ENCODE assay signal across 15 mouse cellular contexts in genomic region chr2:158602663-158603062, GRCm38 (mm10). TPM values are rescaled to one million over a fixed set of nuclear protein-coding genes. Genes with fewer than 3 reads are reported as not detected.
DNase-seq lines count a peak whose midpoint lies in the region; ATAC-seq lines count a peak whose summit lies in the region.
"Had no signal": no experiment of that assay in that cellular context is flagged by ENCODE, and none has a peak within 500 bp of the region (broad histone marks: within the 10 kb centered on the region; RNA-seq: fewer than 3 reads in every experiment).

No protein-coding gene starts in this region.

- H3K9me3 ChIP-seq in kidney, embryonic 15.5 days (replicated peaks), result no peaks in the 10 kb centered on the region
- H3K9me3 ChIP-seq in forebrain, embryonic 12.5 days, result no peaks in the 10 kb centered on the region
- H3K9me3 ChIP-seq in hindbrain, embryonic 12.5 days (replicated peaks), result no peaks in the 10 kb centered on the region
- no peaks in the 10 kb centered on the region for H3K9me3 ChIP-seq in midbrain, embryonic 15.5 days
- H3K9me3 ChIP-seq: embryonic facial prominence, embryonic 13.5 days had no signal

- WGBS in kidney, embryonic 15.5 days, result 5% methylated on average over 15 of the region's 15 CpGs
- WGBS in forebrain, embryonic 12.5 days, result 32% methylated on average over 15 of the region's 15 CpGs
- WGBS in hindbrain, embryonic 12.5 days, result 23% methylated on average over 15 of the region's 15 CpGs
- WGBS in midbrain, embryonic 15.5 days, result 20% methylated on average over 15 of the region's 15 CpGs

- H3K27me3 ChIP-seq in kidney, embryonic 15.5 days, result peaks cover 91% of the 10 kb centered on the region
- H3K27me3 ChIP-seq in forebrain, embryonic 12.5 days, result peaks cover 72% of the 10 kb centered on the region
- peaks cover 40% of the 10 kb centered on the region for H3K27me3 ChIP-seq in hindbrain, embryonic 12.5 days
- 0 out of 2 replicates have a peak, but pooled peaks cover 7% of the 10 kb centered on the region for H3K27me3 ChIP-seq in midbrain, embryonic 15.5 days (replicated peaks)

- no peaks in the 10 kb centered on the region for H3K36me3 ChIP-seq in kidney, embryonic 15.5 days
- no peaks in the 10 kb centered on the region for H3K36me3 ChIP-seq in forebrain, embryonic 12.5 days (replicated peaks)
- no peaks in the 10 kb centered on the region for H3K36me3 ChIP-seq in hindbrain, embryonic 12.5 days
- H3K36me3 ChIP-seq in midbrain, embryonic 15.5 days (replicated peaks), result no peaks in the 10 kb centered on the region
- H3K36me3 ChIP-seq: embryonic facial prominence, embryonic 13.5 days had no signal

- H3K9ac ChIP-seq in kidney, embryonic 15.5 days, result no peak overlapping the region
- no peak overlapping the region for H3K9ac ChIP-seq in forebrain, embryonic 12.5 days
- H3K9ac ChIP-seq in hindbrain, embryonic 12.5 days, result no peak overlapping the region
- H3K9ac ChIP-seq in midbrain, embryonic 15.5 days, result no peak overlapping the region
- H3K9ac ChIP-seq: embryonic facial prominence, embryonic 13.5 days had no signal

- H3K4me2 ChIP-seq in kidney, embryonic 15.5 days, result peak overlapping the region; percentile 27
- peak overlapping the region; percentile 30 for H3K4me2 ChIP-seq in forebrain, embryonic 12.5 days
- peak overlapping the region; percentile 27; the same call in 1 of the 2 replicates for H3K4me2 ChIP-seq in hindbrain, embryonic 12.5 days (replicated peaks)
- H3K4me2 ChIP-seq in midbrain, embryonic 15.5 days, result peak overlapping the region; percentile 31
- H3K4me2 ChIP-seq: embryonic facial prominence, embryonic 13.5 days had no signal

- no peak overlapping the region for H3K27ac ChIP-seq in kidney, embryonic 15.5 days
- peak overlapping the region; percentile 81; the same call in 1 of the 2 replicates for H3K27ac ChIP-seq in forebrain, embryonic 12.5 days
- H3K27ac ChIP-seq in hindbrain, embryonic 12.5 days, result peak overlapping the region; percentile 79
- peak overlapping the region; percentile 89 for H3K27ac ChIP-seq in midbrain, embryonic 15.5 days
- H3K27ac ChIP-seq: embryonic facial prominence, embryonic 13.5 days; layer of hippocampus, adult 2 months had no signal

- ATAC-seq in kidney, embryonic 15.5 days (replicated peaks; ENCODE audit: low FRiP score), result no peak
- ATAC-seq in forebrain, embryonic 12.5 days (ENCODE audit: low FRiP score), result peak; percentile 75
- peak; percentile 78 for ATAC-seq in hindbrain, embryonic 12.5 days (ENCODE audit: low FRiP score)
- ATAC-seq in midbrain, embryonic 15.5 days (replicated peaks), result no peak
- ATAC-seq: intestine, embryonic 16.5 days had no signal

- no peak for DNase-seq in kidney, adult 18-20 months
- no peak for DNase-seq in B cell, adult 2 months
- no peak for DNase-seq in cerebellum, postnatal 4 days (ENCODE audit: low spot score in 2 of 2)
- DNase-seq in cerebellum, adult 9-11 months, result no peak
- DNase-seq: cerebellum, adult 11 months; heart, postnatal 10 days; lung, adult 18-20 months had no signal

- no peak overlapping the region for H3K4me3 ChIP-seq in kidney, embryonic 15.5 days (replicated peaks)
- H3K4me3 ChIP-seq in forebrain, embryonic 12.5 days (replicated peaks), result no peak overlapping the region
- H3K4me3 ChIP-seq in hindbrain, embryonic 12.5 days, result no peak overlapping the region
- no peak overlapping the region for H3K4me3 ChIP-seq in midbrain, embryonic 15.5 days
- H3K4me3 ChIP-seq: embryonic facial prominence, embryonic 13.5 days; layer of hippocampus, adult 2 months had no signal

- H3K4me1 ChIP-seq in kidney, embryonic 15.5 days, result peaks cover 27% of the 10 kb centered on the region
- H3K4me1 ChIP-seq in forebrain, embryonic 12.5 days, result peaks cover 45% of the 10 kb centered on the region
- peaks cover 27% of the 10 kb centered on the region for H3K4me1 ChIP-seq in hindbrain, embryonic 12.5 days
- peaks cover 45% of the 10 kb centered on the region for H3K4me1 ChIP-seq in midbrain, embryonic 15.5 days
- H3K4me1 ChIP-seq: embryonic facial prominence, embryonic 13.5 days had no signal

RNA-seq across cellular contexts. Expression of gene Slc32a1, which starts 7.9 kb away (rescaled TPM):
- 0.12 and 0.14 TPM in 2 replicates for polyA plus RNA-seq in kidney, embryonic 15.5 days (2015; fragmentation: Nextera tagmentation; extraction: Ambion mirVana)
- 3.8 and 4.3 TPM in 2 replicates for polyA plus RNA-seq in forebrain, embryonic 12.5 days (2016; fragmentation: Nextera tagmentation; extraction: Ambion mirVana)
- polyA plus RNA-seq in hindbrain, embryonic 12.5 days (2016; fragmentation: Nextera tagmentation; extraction: Ambion mirVana), result 3.5 and 4.3 TPM in 2 replicates
- 9.8 and 10.5 TPM in 2 replicates for polyA plus RNA-seq in midbrain, embryonic 15.5 days (2015; fragmentation: Nextera tagmentation; extraction: Ambion mirVana)
- polyA plus RNA-seq: embryonic facial prominence, embryonic 13.5 days; intestine, embryonic 16.5 days; thymus, postnatal 0 days had no signal

RNA-seq across cellular contexts. Expression of gene Actr5, which starts 22.0 kb away (rescaled TPM):
- polyA plus RNA-seq in kidney, embryonic 15.5 days (2015; fragmentation: Nextera tagmentation; extraction: Ambion mirVana), result 10.9 and 12.3 TPM in 2 replicates
- 20.3 and 22.6 TPM in 2 replicates for polyA plus RNA-seq in forebrain, embryonic 12.5 days (2016; fragmentation: Nextera tagmentation; extraction: Ambion mirVana)
- 21.1 and 23.7 TPM in 2 replicates for polyA plus RNA-seq in hindbrain, embryonic 12.5 days (2016; fragmentation: Nextera tagmentation; extraction: Ambion mirVana)
- 11.7 and 12.8 TPM in 2 replicates for polyA plus RNA-seq in midbrain, embryonic 15.5 days (2015; fragmentation: Nextera tagmentation; extraction: Ambion mirVana)

Comparison
In these comparisons a context has a peak if more than half of its experiments do, and no peak if none do; other contexts are left out.
1. ATAC-seq: peak in forebrain, embryonic 12.5 days (single experiment) and hindbrain, embryonic 12.5 days (single experiment); none in kidney, embryonic 15.5 days (single experiment) and midbrain, embryonic 15.5 days (single experiment).
2. Peak in every context shown above with its lines, with median percentiles within 50 percentile points of each other: H3K4me2 ChIP-seq.